In genomic region chr4:86177471-86177870, GRCm38 (mm10) we compare ENCODE assay signal across 25 mouse cellular contexts.
"Had no signal": no experiment of that assay in that cellular context is flagged by ENCODE, and none has a peak within 500 bp of the region (broad histone marks: within the 10 kb centered on the region; RNA-seq: fewer than 3 reads in every experiment).

No protein-coding gene starts in this region.

- H3K9ac ChIP-seq: kidney, embryonic 15.5 days; limb, embryonic 13.5 days; liver, embryonic 12.5 days; liver, embryonic 15.5 days; lung, embryonic 15.5 days; midbrain, embryonic 13.5 days; neural tube, embryonic 13.5 days; stomach, embryonic 15.5 days had no signal

- H3K36me3 ChIP-seq: kidney, embryonic 15.5 days; limb, embryonic 10.5 days; limb, embryonic 13.5 days; liver, embryonic 12.5 days; liver, embryonic 15.5 days; lung, embryonic 15.5 days; midbrain, embryonic 10.5 days; midbrain, embryonic 13.5 days; neural tube, embryonic 13.5 days; stomach, embryonic 15.5 days had no signal

- H3K9me3 ChIP-seq: kidney, embryonic 15.5 days; limb, embryonic 10.5 days; limb, embryonic 13.5 days; liver, embryonic 12.5 days; liver, embryonic 15.5 days; lung, embryonic 15.5 days; midbrain, embryonic 10.5 days; midbrain, embryonic 13.5 days; neural tube, embryonic 13.5 days; stomach, embryonic 15.5 days had no signal

- H3K4me3 ChIP-seq: kidney, embryonic 15.5 days; layer of hippocampus, adult 2 months; limb, embryonic 10.5 days; limb, embryonic 13.5 days; liver, embryonic 12.5 days; liver, embryonic 15.5 days; lung, embryonic 15.5 days; megakaryocyte, embryonic 14.5 days; midbrain, embryonic 10.5 days; midbrain, embryonic 13.5 days; myocyte; neural tube, embryonic 13.5 days; stomach, embryonic 15.5 days had no signal

- H3K4me2 ChIP-seq: kidney, embryonic 15.5 days; limb, embryonic 13.5 days; liver, embryonic 12.5 days; liver, embryonic 15.5 days; lung, embryonic 15.5 days; midbrain, embryonic 13.5 days; neural tube, embryonic 13.5 days; stomach, embryonic 15.5 days had no signal

- H3K27ac ChIP-seq: kidney, embryonic 15.5 days; layer of hippocampus, adult 2 months; limb, embryonic 10.5 days; limb, embryonic 13.5 days; liver, embryonic 12.5 days; liver, embryonic 15.5 days; lung, embryonic 15.5 days; midbrain, embryonic 10.5 days; midbrain, embryonic 13.5 days; neural tube, embryonic 13.5 days; stomach, embryonic 15.5 days had no signal

- H3K27me3 ChIP-seq: kidney, embryonic 15.5 days; limb, embryonic 13.5 days; liver, embryonic 12.5 days; liver, embryonic 15.5 days; lung, embryonic 15.5 days; megakaryocyte, embryonic 14.5 days; midbrain, embryonic 13.5 days; neural tube, embryonic 13.5 days; stomach, embryonic 15.5 days had no signal

- H3K4me1 ChIP-seq: kidney, embryonic 15.5 days; limb, embryonic 10.5 days; liver, embryonic 12.5 days; liver, embryonic 15.5 days; lung, embryonic 15.5 days; megakaryocyte, embryonic 14.5 days; midbrain, embryonic 13.5 days; stomach, embryonic 15.5 days had no signal

- ATAC-seq: intestine, postnatal 0 days; liver, embryonic 12.5 days; midbrain, embryonic 13.5 days; midbrain, embryonic 16.5 days had no signal

- DNase-seq: kidney, postnatal 25 days; layer of hippocampus, adult 9-11 months; liver; lung, adult 18-20 months; lung, postnatal 10 days; lung, postnatal 36 days; right cerebral cortex, postnatal 25 days; spleen, adult 18-20 months; thymus, adult 2 months; thymus, postnatal 14 days had no signal
